Mouse (Mus musculus) spleen, postnatal 4 days (tissue): ENCODE measurements around the gene Scnn1a.

Experiments
- DNase-seq, 2 experiments: peaks; one replicate each; pipeline ENCODE4 v3.0.0; 2022; ENCODE audit warnings: low spot score in 2 of 2

Scnn1a gene

GRCm38 (mm10) chr6:125342198-125342597 is 21.7 kb downstream of the Scnn1a start:
- DNase-seq, result no peak

DNA sequence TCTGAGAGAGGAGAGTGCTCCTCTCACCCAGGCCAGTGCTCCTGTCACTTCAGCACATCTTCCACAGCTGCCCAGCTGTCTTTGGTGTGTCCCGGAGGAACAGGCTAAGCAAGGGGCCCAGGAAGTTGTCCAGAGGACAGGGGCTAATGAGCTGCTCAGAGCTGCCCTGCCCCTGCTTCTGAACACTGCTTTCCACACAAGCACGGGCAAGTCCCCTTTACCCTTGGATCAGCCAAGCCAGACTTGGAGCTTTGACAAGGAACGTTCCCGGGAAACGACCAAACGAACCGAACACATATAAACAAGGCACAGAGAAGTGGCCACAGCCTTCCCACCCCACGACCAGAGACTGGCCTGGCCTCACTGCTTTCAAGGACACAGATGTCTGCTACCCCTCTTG is 23.6 kb downstream of the Scnn1a start:
- no peak for DNase-seq

DNA sequence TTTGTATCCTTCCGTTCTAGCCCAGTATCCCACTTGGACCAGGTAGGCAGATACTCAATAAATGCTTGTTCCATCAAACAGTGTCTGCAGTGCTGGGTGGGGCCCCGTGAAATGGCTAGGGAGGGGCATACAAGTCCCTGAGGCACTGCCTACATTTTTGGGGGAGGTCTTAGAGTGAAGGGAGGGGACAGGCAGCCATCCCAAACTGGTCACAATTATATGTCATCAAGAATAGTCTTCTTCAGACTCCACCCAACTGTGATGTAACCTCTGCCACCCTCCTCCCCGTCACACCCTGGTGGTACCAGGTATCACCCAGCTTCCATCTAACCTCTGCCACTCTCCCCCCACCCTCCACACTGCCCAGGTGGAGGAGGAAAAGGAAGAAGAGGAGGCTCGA is 24.4 kb downstream of the Scnn1a start:
- DNase-seq, result no peak

- no peak for DNase-seq
Observed at GRCm38 (mm10) chr6:125345625-125346024, 25.2 kb downstream of the Scnn1a start.

DNA sequence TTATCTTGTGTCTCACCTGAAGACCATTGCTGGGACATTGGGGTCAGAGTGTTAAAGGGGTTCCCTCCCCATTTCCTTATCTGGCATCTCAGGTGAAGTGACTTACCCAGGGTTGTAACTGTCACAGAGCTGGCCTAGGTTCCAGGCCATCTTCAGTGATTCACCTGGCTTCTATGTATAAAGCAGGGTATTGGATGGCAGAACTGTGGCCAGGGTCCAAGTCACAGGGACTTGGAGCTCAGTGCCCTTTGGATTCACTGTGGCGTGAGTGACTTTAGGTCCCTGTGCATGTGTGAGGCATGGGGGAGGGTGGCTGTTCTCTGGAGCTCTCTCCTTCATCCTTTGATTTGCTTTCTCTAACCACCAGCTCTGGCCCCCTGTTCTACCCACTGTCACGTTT is 25.6 kb downstream of the Scnn1a start:
- no peak for DNase-seq

GRCm38 (mm10) chr6:125348721-125349574 is 28.5 kb downstream of the Scnn1a start, which contains the start of gene Tnfrsf1a:
Tnfrsf1a (plus strand) TSS chr6:125349362.
- DNase-seq, result no peak

DNA sequence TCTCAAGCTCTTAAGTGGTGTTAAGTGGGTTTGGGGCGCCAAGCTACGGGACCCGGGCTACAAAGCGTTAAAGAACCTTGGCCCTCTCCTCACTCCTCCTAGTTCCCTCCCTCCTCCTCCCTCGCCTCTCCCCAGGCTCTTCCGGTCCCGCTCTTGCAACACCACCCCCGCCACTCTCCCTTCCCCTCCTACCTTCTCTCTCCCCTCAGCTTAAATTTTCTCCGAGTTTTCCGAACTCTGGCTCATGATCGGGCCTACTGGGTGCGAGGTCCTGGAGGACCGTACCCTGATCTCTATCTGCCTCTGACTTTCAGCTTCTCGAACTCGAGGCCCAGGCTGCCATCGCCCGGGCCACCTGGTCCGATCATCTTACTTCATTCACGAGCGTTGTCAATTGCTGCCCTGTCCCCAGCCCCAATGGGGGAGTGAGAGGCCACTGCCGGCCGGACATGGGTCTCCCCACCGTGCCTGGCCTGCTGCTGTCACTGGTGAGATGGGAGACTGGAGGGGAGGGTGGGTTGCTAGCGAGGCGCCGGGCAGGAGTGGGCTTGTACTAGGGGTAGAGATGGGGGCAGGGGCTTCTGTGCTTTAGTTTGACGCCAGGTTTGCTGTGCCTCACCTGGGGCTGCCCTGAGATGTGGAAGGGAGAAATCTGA is 29.2 kb downstream of the Scnn1a start:
- DNase-seq, result peak in 1 of 2 experiments; percentile 41

DNA sequence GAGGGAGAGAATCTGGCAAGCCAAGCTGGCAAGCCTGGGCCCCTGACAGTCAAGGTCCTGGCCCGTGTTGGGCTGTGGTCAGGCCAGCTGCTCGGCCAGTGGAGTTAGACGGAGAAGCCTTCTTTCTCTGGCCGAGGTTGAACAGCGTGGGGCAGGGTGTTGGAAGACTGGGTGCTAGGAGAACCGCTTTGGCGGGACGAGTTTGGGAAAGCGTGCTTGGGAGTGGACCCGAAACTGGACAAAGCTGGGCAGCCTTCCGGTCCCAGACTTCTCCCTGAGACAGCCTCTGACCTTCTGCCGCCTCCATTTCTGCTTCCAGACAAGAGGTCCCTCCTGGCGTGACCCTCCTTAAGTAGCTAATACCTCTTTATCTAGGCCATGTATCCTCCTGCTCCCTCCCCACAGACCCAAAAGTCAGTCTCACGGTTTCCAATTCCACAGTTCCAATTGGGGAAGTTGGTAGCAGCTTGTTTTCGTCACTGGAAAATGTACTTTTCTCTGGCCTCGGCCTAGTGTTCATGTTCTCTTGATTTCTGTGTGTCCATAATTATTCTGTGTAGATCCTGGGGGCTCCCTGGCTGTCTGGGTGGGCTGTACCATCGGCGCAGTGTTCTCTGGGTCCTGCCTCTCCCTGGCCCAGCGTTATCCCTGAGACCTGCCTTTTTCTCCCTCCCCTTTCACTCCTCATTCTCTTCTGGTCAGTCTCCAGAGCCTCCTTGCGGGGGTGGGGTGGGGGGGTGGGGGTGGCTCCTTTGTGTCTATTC is 30.0 kb downstream of the Scnn1a start:
- no peak for DNase-seq

DNA sequence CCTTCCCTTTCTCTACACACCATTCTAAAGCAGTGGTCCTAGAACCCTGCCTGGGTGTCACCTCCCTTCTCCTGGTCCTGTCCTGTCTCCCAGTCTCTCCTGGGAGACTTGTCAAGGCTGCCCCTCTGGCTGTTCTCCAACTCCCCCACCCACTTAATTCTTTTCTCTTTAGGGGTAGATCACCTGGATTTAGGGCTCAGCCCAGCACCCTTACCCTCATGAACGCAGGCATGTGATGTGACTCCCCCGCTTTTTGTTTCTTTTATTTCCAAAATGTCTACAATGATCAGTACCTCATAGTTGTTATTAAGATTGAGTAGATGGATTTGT is 30.5 kb downstream of the Scnn1a start:
- DNase-seq, result no peak

GRCm38 (mm10) chr6:125351368-125352045 is 31.0 kb downstream of the Scnn1a start:
- no peak for DNase-seq

DNA sequence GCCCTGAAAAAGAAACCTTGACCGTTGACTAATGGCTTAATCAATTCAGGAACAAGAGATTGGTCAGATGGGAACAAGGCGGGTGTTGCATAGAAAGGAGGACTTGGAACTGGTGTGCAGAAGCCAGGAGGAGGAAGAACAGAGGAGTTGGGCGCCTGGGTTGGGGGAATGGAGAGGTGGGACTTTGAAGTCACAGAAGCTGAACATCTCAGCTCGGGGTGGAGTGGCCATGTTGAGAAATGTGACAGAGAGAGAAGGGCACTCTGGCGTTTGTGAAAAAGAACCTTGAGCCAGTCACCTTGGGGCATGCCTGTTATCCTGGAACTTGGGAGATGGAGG is 31.6 kb downstream of the Scnn1a start:
- no peak for DNase-seq

DNA sequence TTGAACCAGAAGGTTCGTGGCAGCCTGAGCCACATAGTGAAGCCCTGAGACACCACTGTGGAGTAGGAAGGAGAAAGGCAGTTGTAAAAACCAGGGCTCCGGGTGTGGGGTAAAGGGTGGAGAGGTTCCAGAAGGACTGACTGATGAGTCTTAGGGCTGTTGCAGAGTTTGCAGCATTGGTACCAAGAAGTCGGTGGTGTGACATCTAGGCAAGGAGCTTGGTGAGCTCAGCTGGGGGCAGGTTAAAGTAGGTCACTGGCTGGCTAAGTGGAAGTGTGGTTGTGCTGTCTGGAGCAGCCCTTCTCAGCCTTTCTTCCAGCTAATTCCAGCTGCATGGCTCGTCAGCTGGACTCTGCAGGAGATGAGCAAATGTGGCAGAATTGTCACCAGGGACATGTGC is 32.4 kb downstream of the Scnn1a start:
- DNase-seq, result no peak

GRCm38 (mm10) chr6:125353221-125353620 is 32.8 kb downstream of the Scnn1a start:
- no peak for DNase-seq

DNA sequence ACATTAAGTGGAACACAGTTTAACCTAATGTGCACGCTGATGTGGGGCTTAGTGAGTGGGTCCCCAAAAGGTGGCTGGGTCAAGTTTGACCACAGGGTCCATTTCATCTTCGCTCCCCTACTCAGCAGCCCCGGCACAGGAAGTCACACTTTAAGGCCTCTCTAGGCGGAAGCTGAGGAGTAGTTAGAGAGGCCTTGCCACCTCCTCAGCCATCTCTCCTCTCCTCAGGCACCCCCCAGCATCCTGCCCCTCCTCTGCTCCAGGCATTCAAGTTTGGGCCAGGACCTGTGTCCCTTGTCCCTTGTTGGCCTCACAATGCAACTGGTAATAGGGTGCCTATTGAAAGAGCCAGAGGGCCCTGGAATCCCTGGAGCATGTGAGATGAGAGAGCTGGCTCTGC is 33.2 kb downstream of the Scnn1a start:
- no peak for DNase-seq

GRCm38 (mm10) chr6:125354352-125355151 is 34.1 kb downstream of the Scnn1a start:
- DNase-seq, result no peak

DNA sequence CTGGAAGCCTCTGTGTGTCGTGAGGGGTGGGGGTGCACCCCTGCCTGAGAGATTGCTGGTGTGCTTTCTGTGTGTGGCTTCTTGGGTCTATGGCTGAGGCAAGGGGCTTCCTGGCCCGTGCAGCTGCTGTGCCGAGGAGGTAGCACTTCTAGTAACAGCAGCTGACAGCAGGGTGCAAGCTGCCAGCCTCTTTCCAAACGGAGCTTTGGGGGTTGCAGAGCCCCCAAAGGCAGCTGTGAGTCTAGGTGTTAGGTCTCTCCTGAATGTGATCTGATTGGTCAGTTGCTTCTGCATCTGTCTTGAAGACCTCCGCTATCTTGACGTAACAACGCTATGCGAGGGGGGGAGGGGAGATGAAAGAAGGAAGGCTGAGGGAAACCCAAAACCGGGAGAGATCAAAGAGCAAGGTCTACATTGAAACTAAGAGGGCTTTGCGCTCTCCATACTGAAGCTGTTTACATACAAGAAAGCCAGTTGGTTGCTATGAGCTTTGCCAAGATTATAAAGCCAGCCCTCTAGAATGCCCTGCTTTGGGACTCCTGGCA is 34.8 kb downstream of the Scnn1a start:
- DNase-seq, result no peak

DNA sequence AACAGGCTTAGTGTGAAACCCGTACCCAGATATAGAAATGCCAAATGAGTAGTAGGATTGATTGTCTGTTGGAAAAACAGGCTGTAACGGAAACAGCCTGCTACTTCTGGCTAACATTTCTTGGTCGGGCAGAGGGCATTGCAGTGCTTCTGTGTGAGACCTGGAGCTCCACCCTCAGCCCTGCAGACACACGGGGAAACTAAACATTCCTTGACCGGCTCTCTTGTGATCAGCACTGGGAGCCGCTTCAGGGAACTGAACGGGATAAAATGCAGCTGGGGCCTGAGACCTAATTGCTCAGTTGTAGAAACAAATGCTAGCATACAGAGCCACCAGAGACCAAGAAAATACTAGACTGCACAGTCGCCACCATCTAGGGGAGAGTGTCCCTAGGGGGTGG is 35.8 kb downstream of the Scnn1a start:
- DNase-seq, result no peak

DNA sequence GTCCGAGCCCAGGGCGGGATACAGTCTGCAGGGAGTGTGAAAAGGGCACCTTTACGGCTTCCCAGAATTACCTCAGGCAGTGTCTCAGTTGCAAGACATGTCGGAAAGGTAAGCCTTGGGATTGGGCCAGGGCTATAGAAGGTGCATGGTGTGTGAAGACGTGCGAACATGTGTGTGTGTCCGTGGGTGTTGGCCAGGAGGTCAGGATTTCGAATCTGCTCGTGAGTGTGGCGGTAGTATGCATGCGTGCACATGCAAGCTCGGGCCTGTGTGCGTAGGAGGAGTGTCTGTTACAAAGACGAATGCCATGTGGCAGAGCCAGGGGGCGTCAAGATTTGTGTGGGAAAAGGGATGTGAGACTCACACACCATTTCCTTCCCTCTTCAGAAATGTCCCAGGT is 36.9 kb downstream of the Scnn1a start:
- no peak for DNase-seq

- no peak for DNase-seq
Observed at GRCm38 (mm10) chr6:125359999-125360398, 39.5 kb downstream of the Scnn1a start.

DNA sequence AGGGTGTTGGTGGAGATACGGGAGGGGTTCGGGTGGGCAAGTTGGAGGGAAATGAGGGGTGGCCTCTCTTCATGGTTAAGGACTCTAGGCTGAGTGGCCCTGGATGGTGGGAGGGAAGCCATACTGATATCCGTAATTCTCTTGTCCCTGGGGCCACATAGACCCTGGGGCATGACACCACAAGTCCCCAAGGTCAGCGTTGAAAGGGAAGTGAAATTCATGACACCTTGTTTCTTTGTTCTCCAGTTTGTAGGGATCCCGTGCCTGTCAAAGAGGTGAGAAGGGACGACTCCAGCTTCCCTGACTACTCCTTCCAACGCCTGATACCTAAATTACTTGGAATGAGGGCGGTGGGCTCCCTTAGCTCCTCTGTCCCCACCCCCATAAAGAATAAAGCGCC is 40.4 kb downstream of the Scnn1a start:
- DNase-seq, result no peak
